Mouse (Mus musculus) ES-E14 (cell line): ENCODE data around the gene Selplg. TPM values are rescaled to one million over a fixed set of nuclear protein-coding genes. Genes with fewer than 3 reads are reported as not detected.

Source experiments
- DNase-seq: peaks from one replicate; pipeline ENCODE4 v3.0.0-alpha.2; 2013; ENCODE audit warnings: low read depth, low spot score
- H3K27ac ChIP-seq: 2 replicates; pipeline ENCODE4 v1.5.1; 2012; ENCODE audit warnings: low read depth, mild to moderate bottlenecking, low read length, moderate library complexity, mixed read lengths; ENCODE audit not compliant: poor library complexity, insufficient read depth, severe bottlenecking
- H3K36me3 ChIP-seq: 2 replicates; pipeline ENCODE4 v1.6.1; 2012; ENCODE audit warnings: mild to moderate bottlenecking, low read length, moderate library complexity, mixed read lengths; ENCODE audit not compliant: control insufficient read depth, poor library complexity, insufficient read depth, severe bottlenecking
- H3K4me1 ChIP-seq, 2 experiments: fragments of 150-350 bp in 1 of 2; sonication (generic) in 1 of 2; 2 replicates each; pipeline ENCODE4 v1.6.1; 2012; ENCODE audit warnings: low read length in 2 of 2, mild to moderate bottlenecking in 1 of 2, mixed read lengths in 1 of 2; ENCODE audit not compliant: control insufficient read depth in 2 of 2, insufficient read depth in 2 of 2, poor library complexity in 1 of 2
- H3K4me3 ChIP-seq, 2 experiments: fragments of 150-350 bp in 1 of 2; sonication (generic) in 1 of 2; 2 replicates each; pipeline ENCODE4 v1.5.1; 2012; ENCODE audit warnings: low read length in 2 of 2, low read depth in 1 of 2, mild to moderate bottlenecking in 1 of 2, mixed read lengths in 1 of 2; ENCODE audit not compliant: insufficient read depth in 1 of 2, poor library complexity in 1 of 2, severe bottlenecking in 1 of 2
- H3K9ac ChIP-seq: 2 replicates; pipeline ENCODE4 v1.6.1; 2012; ENCODE audit warnings: low read depth, mild to moderate bottlenecking, low read length, mixed read lengths; ENCODE audit not compliant: poor library complexity, insufficient read depth, severe bottlenecking
- H3K9me3 ChIP-seq: fragments of 150-350 bp; sonication (generic); 2 replicates; pipeline ENCODE4 v1.6.1; 2012; ENCODE audit warnings: low read depth, mild to moderate bottlenecking, low read length; ENCODE audit not compliant: control insufficient read depth, insufficient read depth
- CHD2 ChIP-seq: IDR thresholded peaks from 2 replicates; pipeline ENCODE4 v1.6.1; 2014; ENCODE audit warnings: mild to moderate bottlenecking, low read depth, low read length, inconsistent platforms
- HCFC1 ChIP-seq: IDR thresholded peaks from 2 replicates; pipeline ENCODE4 v1.6.1; 2012; ENCODE audit warnings: low read length, inconsistent platforms, borderline replicate concordance; ENCODE audit not compliant: insufficient read depth
- MAFK ChIP-seq: IDR thresholded peaks from 2 replicates; pipeline ENCODE4 v1.6.1; 2014; ENCODE audit warnings: mild to moderate bottlenecking, low read depth, low read length, inconsistent platforms; ENCODE audit not compliant: insufficient read depth
- ZC3H11A ChIP-seq: IDR thresholded peaks from 2 replicates; pipeline ENCODE4 v1.6.1; 2012; ENCODE audit warnings: low read depth, mild to moderate bottlenecking, inconsistent platforms, low read length, borderline replicate concordance
- ZNF384 ChIP-seq: IDR thresholded peaks from 2 replicates; pipeline ENCODE4 v1.6.1; 2012; ENCODE audit warnings: low read depth, low read length, inconsistent platforms
- in situ Hi-C, 2 experiments: fragments of 600-800 bp; cut with MboI; formaldehyde crosslinking; loops; one replicate each; pipeline ENCODE4 v1.15.1; 2025; ENCODE audit warnings: low sequenced_read_pairs in 2 of 2, inconsistent platforms in 1 of 2; ENCODE audit not compliant: unreplicated experiment in 2 of 2
- total RNA-seq: library from RNA; depleted of rRNA; stranded (reverse); fragments of 300-350 nt; gene quantifications from 2 replicates; pipeline ENCODE4 v1.2.3, GENCODE M21; 2012

Gene Selplg
- total RNA-seq, 1 experiment: 0.31 TPM

- H3K27ac ChIP-seq: no peak overlapping the region
- no peaks in the 10 kb centered on the region for H3K36me3 ChIP-seq
- in situ Hi-C loops: no loop called here
- H3K4me3 ChIP-seq: no peak overlapping the region
- TF ChIP-seq HCFC1 (no peak), CHD2 (no peak), ZNF384 (no peak), ZC3H11A (no peak), MAFK (no peak)
- H3K9me3 ChIP-seq: no peaks in the 10 kb centered on the region
- H3K4me1 ChIP-seq: no peaks in the 10 kb centered on the region
- no peak overlapping the region for H3K9ac ChIP-seq
- DNase-seq: no peak
Measured at GRCm38 (mm10) chr5:113808177-113808576, 24.3 kb downstream of the Selplg start.

- H3K9me3 ChIP-seq: no peaks in the 10 kb centered on the region
- H3K27ac ChIP-seq: no peak overlapping the region
- H3K4me3 ChIP-seq: no peak overlapping the region
- H3K4me1 ChIP-seq: no peaks in the 10 kb centered on the region
- TF ChIP-seq CHD2: no peak
- TF ChIP-seq MAFK: no peak
- TF ChIP-seq HCFC1: no peak
- TF ChIP-seq ZNF384: no peak
- no peak for TF ChIP-seq ZC3H11A
- in situ Hi-C loops: no loop called here
- no peaks in the 10 kb centered on the region for H3K36me3 ChIP-seq
- H3K9ac ChIP-seq: no peak overlapping the region
- DNase-seq: no peak
Measured at GRCm38 (mm10) chr5:113807712-113808111, 24.7 kb downstream of the Selplg start.

GRCm38 (mm10) chr5:113806414-113806813 lies 26.0 kb downstream of the Selplg start:
- Histone ChIP-seq H3K4me1 (no peaks in the 10 kb centered on the region), H3K36me3 (no peaks in the 10 kb centered on the region), H3K9ac (no peak overlapping the region), H3K27ac (no peak overlapping the region), H3K9me3 (no peaks in the 10 kb centered on the region), H3K4me3 (no peak overlapping the region)
- in situ Hi-C loops: no loop called here
- TF ChIP-seq HCFC1 (no peak), MAFK (no peak), ZNF384 (no peak), ZC3H11A (no peak), CHD2 (no peak)
- no peak for DNase-seq

- Histone ChIP-seq H3K9me3 (no peaks in the 10 kb centered on the region), H3K4me1 (peaks cover 0 to 5% of the 10 kb centered on the region in 2 experiments; a peak in 2 of 4 replicates), H3K9ac (no peak overlapping the region), H3K4me3 (no peak overlapping the region), H3K36me3 (no peaks in the 10 kb centered on the region), H3K27ac (no peak overlapping the region)
- in situ Hi-C loops: no loop called here
- DNase-seq: no peak
- TF ChIP-seq ZNF384: no peak
- TF ChIP-seq MAFK: no peak
- TF ChIP-seq ZC3H11A: no peak
Measured at GRCm38 (mm10) chr5:113805301-113805700, 27.1 kb downstream of the Selplg start.

GRCm38 (mm10) chr5:113804395-113804966 lies 28.0 kb downstream of the Selplg start:
- peaks cover 3 to 10% of the 10 kb centered on the region in 2 experiments; a peak in 3 of 4 replicates for H3K4me1 ChIP-seq
- H3K9me3 ChIP-seq: no peaks in the 10 kb centered on the region
- no peak for DNase-seq
- no peak for TF ChIP-seq MAFK
- no peak for TF ChIP-seq ZC3H11A
- TF ChIP-seq CHD2: no peak
- TF ChIP-seq HCFC1: no peak
- TF ChIP-seq ZNF384: no peak
- in situ Hi-C loops: no loop called here
- no peak overlapping the region for H3K9ac ChIP-seq
- H3K27ac ChIP-seq: no peak overlapping the region
- no peak overlapping the region for H3K4me3 ChIP-seq
- no peaks in the 10 kb centered on the region for H3K36me3 ChIP-seq
